Mouse (Mus musculus) liver, embryonic 16.5 days (tissue): ENCODE measurements at regions not wholly inside any gene's neighbourhood (a gene's known extent, or its start where the extent isn't known, plus 50 kb on each side); places are given as distances from the start of the nearest gene placed in this dataset.

ENCODE experiments used
- ATAC-seq: fragments of 200-750 bp; cut with Nextera tagmentation; 2 replicates; pipeline ENCODE4 v1.8.0; 2017; ENCODE audit warnings: low read depth, mild to moderate bottlenecking, moderate number of reproducible peaks, moderate library complexity
- H3K27ac ChIP-seq: fragments of 300-500 bp; sonication (generic); 2 replicates; pipeline ENCODE4 v1.5.1; 2014; ENCODE audit warnings: mild to moderate bottlenecking, low read length
- H3K27me3 ChIP-seq: fragments of 300-500 bp; sonication (generic); 2 replicates; pipeline ENCODE4 v1.6.1; 2014; ENCODE audit warnings: low read depth, low read length, mixed read lengths; ENCODE audit not compliant: control insufficient read depth, insufficient read depth
- H3K36me3 ChIP-seq: fragments of 300-500 bp; sonication (generic); 2 replicates; pipeline ENCODE4 v1.6.1; 2014; ENCODE audit warnings: mild to moderate bottlenecking; ENCODE audit not compliant: control insufficient read depth, insufficient read depth
- H3K4me1 ChIP-seq: fragments of 300-500 bp; sonication (generic); 2 replicates; pipeline ENCODE4 v1.6.1; 2014; ENCODE audit warnings: low read depth, low read length, mixed read lengths; ENCODE audit not compliant: control insufficient read depth
- H3K4me2 ChIP-seq: fragments of 300-500 bp; sonication (generic); 2 replicates; pipeline ENCODE4 v1.6.1; 2014; ENCODE audit warnings: low read depth, low read length, mixed read lengths
- H3K4me3 ChIP-seq: fragments of 300-500 bp; sonication (generic); 2 replicates; pipeline ENCODE4 v1.5.1; 2014; ENCODE audit warnings: low read depth, mild to moderate bottlenecking, low read length
- H3K9ac ChIP-seq: fragments of 300-500 bp; sonication (generic); 2 replicates; pipeline ENCODE4 v1.6.1; 2014; ENCODE audit warnings: low read depth, low read length
- H3K9me3 ChIP-seq: fragments of 300-500 bp; sonication (generic); replicated peaks from 2 replicates; pipeline ENCODE4 v1.6.1; 2016; ENCODE audit warnings: low read length; ENCODE audit not compliant: control insufficient read depth
- WGBS: fragments of 180-500 bp; shearing (Covaris S2); extraction: QIAGEN DNeasy Blood & Tissue Kit; methylation state at CpG from one replicate; pipeline ENCODE4 v1.1.7; 2014; ENCODE audit not compliant: insufficient replicate concordance; 5-methylcytosine and 5-hydroxymethylcytosine counted together

GRCm38 (mm10) chr2:50674151-50674855 is 377.7 kb upstream of the Mmadhc start:
- no peak overlapping the region for H3K4me3 ChIP-seq
- no peak overlapping the region for H3K9ac ChIP-seq
- H3K27ac ChIP-seq, result no peak overlapping the region
- no peaks in the 10 kb centered on the region for H3K27me3 ChIP-seq
- WGBS, result 50% methylated on average over 7 of the region's 7 CpGs
- no peaks in the 10 kb centered on the region for H3K36me3 ChIP-seq
- no peaks in the 10 kb centered on the region for H3K4me1 ChIP-seq
- ATAC-seq, result no peak
- H3K4me2 ChIP-seq, result no peak overlapping the region
- H3K9me3 ChIP-seq, result no peaks in the 10 kb centered on the region

- ATAC-seq, result no peak
- Histone ChIP-seq H3K9ac (no peak overlapping the region), H3K4me1 (no peaks in the 10 kb centered on the region), H3K27ac (no peak overlapping the region), H3K4me3 (no peak overlapping the region), H3K4me2 (no peak overlapping the region), H3K36me3 (no peaks in the 10 kb centered on the region), H3K27me3 (no peaks in the 10 kb centered on the region), H3K9me3 (no peaks in the 10 kb centered on the region)
These were observed 372.7 kb upstream of the Mmadhc start for GRCm38 (mm10) chr2:50669297-50669696.

DNA sequence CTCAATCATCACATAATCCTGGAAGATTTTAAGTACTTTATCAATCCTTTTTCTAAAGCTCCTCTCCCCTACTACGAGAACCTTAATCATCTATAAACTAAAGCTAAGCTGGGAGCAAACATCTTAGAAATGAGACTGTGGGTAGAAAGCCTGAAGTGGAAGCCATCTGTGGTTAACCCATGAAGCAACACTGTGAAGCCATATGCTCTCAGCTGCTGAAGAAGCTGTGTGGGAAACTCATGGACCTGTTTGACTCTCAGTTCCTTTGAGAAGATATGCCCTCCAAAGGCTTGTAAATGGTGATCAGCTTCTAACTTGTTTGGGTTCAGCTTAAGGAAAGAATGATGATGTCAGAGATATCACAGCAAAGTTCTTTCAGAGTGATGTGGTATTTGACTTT is 372.2 kb upstream of the Mmadhc start:
- no peaks in the 10 kb centered on the region for H3K27me3 ChIP-seq
- 56% methylated on average over 1 of the region's 1 CpGs for WGBS
- no peak overlapping the region for H3K4me3 ChIP-seq
- H3K4me1 ChIP-seq, result no peaks in the 10 kb centered on the region
- no peak for ATAC-seq
- no peak overlapping the region for H3K27ac ChIP-seq
- H3K4me2 ChIP-seq, result no peak overlapping the region
- no peaks in the 10 kb centered on the region for H3K9me3 ChIP-seq
- no peaks in the 10 kb centered on the region for H3K36me3 ChIP-seq
- no peak overlapping the region for H3K9ac ChIP-seq

GRCm38 (mm10) chr2:50667180-50667579 is 370.6 kb upstream of the Mmadhc start:
- Histone ChIP-seq H3K27me3 (no peaks in the 10 kb centered on the region), H3K4me2 (no peak overlapping the region), H3K36me3 (no peaks in the 10 kb centered on the region), H3K4me3 (no peak overlapping the region), H3K27ac (no peak overlapping the region), H3K9me3 (no peaks in the 10 kb centered on the region), H3K4me1 (no peaks in the 10 kb centered on the region), H3K9ac (no peak overlapping the region)
- 36% methylated on average over 3 of the region's 3 CpGs for WGBS
- no peak for ATAC-seq

GRCm38 (mm10) chr2:50662504-50662903 is 365.9 kb upstream of the Mmadhc start:
- H3K36me3 ChIP-seq, result no peaks in the 10 kb centered on the region
- no peak for ATAC-seq

GRCm38 (mm10) chr2:50660000-50660399 is 363.4 kb upstream of the Mmadhc start:
- no peak for ATAC-seq
- H3K36me3 ChIP-seq, result no peaks in the 10 kb centered on the region
- H3K27me3 ChIP-seq, result no peaks in the 10 kb centered on the region
- H3K4me2 ChIP-seq, result no peak overlapping the region
- no peaks in the 10 kb centered on the region for H3K9me3 ChIP-seq
- H3K27ac ChIP-seq, result no peak overlapping the region
- no peak overlapping the region for H3K4me3 ChIP-seq
- no peaks in the 10 kb centered on the region for H3K4me1 ChIP-seq
- H3K9ac ChIP-seq, result no peak overlapping the region
- 40% methylated on average over 2 of the region's 2 CpGs for whole genome bisulfite sequencing

More at GRCm38 (mm10) chr2:50662504-50662903, 365.9 kb upstream of the Mmadhc start:
- Histone ChIP-seq H3K4me1 (no peaks in the 10 kb centered on the region), H3K27me3 (no peaks in the 10 kb centered on the region), H3K27ac (no peak overlapping the region), H3K9ac (no peak overlapping the region), H3K9me3 (no peaks in the 10 kb centered on the region), H3K4me2 (no peak overlapping the region), H3K4me3 (no peak overlapping the region)
- 53% methylated on average over 1 of the region's 1 CpGs for WGBS

- no peak overlapping the region for H3K4me2 ChIP-seq
- H3K27me3 ChIP-seq, result no peaks in the 10 kb centered on the region
- 63% methylated on average over 7 of the region's 7 CpGs for WGBS
- H3K9me3 ChIP-seq, result no peaks in the 10 kb centered on the region
- H3K36me3 ChIP-seq, result no peaks in the 10 kb centered on the region
- no peak overlapping the region for H3K4me3 ChIP-seq
- H3K4me1 ChIP-seq, result no peaks in the 10 kb centered on the region
- H3K27ac ChIP-seq, result no peak overlapping the region
- no peak overlapping the region for H3K9ac ChIP-seq
- no peak for ATAC-seq
These were observed 361.2 kb upstream of the Mmadhc start for GRCm38 (mm10) chr2:50657826-50658225.

DNA sequence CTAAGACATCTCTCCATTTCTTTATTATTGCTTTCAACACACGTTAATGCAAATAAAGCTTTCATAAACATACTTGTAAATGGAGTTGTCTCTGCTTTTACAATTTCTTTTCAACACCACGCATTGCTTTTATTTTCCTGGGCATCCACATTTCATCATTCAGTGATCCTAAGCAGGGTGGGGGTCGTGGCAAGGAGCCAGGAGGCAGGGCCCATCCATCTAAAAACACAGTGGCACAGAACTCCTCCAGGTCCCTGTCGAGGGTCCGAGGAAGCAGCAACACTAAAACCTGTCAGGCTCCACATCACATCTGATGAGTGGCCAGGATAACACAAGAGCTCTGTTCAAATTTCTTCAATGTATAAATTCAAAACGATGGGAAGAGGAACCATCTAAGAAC is 359.8 kb upstream of the Mmadhc start:
- Histone ChIP-seq H3K9ac (no peak overlapping the region), H3K4me3 (no peak overlapping the region), H3K9me3 (no peaks in the 10 kb centered on the region), H3K4me2 (no peak overlapping the region), H3K36me3 (no peaks in the 10 kb centered on the region), H3K27ac (no peak overlapping the region), H3K27me3 (no peaks in the 10 kb centered on the region), H3K4me1 (no peaks in the 10 kb centered on the region)
- 67% methylated on average over 6 of the region's 6 CpGs for WGBS
- ATAC-seq, result no peak

GRCm38 (mm10) chr2:50654953-50655324 is 358.3 kb upstream of the Mmadhc start:
- H3K4me1 ChIP-seq, result no peaks in the 10 kb centered on the region
- ATAC-seq, result no peak
- no peak overlapping the region for H3K4me2 ChIP-seq
- H3K27me3 ChIP-seq, result no peaks in the 10 kb centered on the region
- H3K27ac ChIP-seq, result no peak overlapping the region
- H3K4me3 ChIP-seq, result no peak overlapping the region
- 68% methylated on average over 7 of the region's 7 CpGs for WGBS
- H3K9ac ChIP-seq, result no peak overlapping the region
- no peaks in the 10 kb centered on the region for H3K9me3 ChIP-seq
- H3K36me3 ChIP-seq, result no peaks in the 10 kb centered on the region
